Mouse (Mus musculus) left cerebral cortex, adult 8-10 months (tissue): Measurements from ENCODE around the gene 5830473C10Rik. TPM values are rescaled to one million over a fixed set of nuclear protein-coding genes. Genes with fewer than 3 reads are reported as not detected.

Experiments
- DNase-seq, 2 experiments: peaks; one replicate each; pipeline ENCODE4 v3.0.0; 2022; ENCODE audit warnings: low spot score in 2 of 2
- total RNA-seq, 4 experiments: library from RNA; stranded (reverse); gene quantifications; 2 replicates each; pipeline ENCODE4 v1.2.4; 2022

Gene 5830473C10Rik
- total RNA-seq, 4 experiments from 2014 or later, result 0.14 to 0.49 (median 0.26) TPM

DNA sequence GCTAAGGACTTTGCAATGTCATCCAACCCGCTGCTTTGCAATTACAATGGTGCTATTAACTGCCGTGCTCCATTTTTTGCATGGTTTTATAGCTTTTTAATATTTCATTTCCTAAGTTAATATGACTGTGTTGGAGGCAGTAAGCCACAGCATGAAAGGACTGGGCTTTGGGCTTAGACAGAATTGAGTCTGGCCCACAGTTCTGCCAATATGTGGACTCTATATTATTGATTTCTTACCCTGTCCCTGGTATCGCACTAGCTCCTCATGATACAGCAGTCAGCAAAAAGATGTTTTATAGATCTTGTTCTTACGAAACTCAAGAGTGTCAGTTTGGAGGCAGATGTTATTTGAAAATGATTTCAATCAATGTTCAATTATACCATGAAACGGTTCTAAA lies 85.5 kb downstream of the 5830473C10Rik start:
- no peak for DNase-seq

Other genes starting within 250 kb of the 5830473C10Rik start
- 100 to 1,000 TPM; 106 to 116 (median 113) TPM for gene Ankrd17, start 194.5 kb upstream of the 5830473C10Rik start, total RNA-seq
- 1 to 10 TPM; 1.5 to 3.1 (median 2.2) TPM for gene Gm9958, start 193.9 kb upstream of the 5830473C10Rik start, total RNA-seq
- gene Alb, start 100.2 kb upstream of the 5830473C10Rik start, total RNA-seq, result under 1 TPM in 1 of 4 experiments, not detected in 3; 0.51 TPM
- gene Afp, start 70.4 kb upstream of the 5830473C10Rik start, total RNA-seq, result under 1 TPM in 3 of 4 experiments, not detected in 1; 0.57 to 0.93 (median 0.60) TPM
- gene Afm, start 42.2 kb upstream of the 5830473C10Rik start, total RNA-seq, result not detected
- gene Rassf6, start 79.5 kb downstream of the 5830473C10Rik start, total RNA-seq, result 1 to 10 TPM in 3 of 4 experiments, under 1 TPM in 1; 0.93 to 3.0 (median 1.7) TPM
- gene Cxcl5, start 198.3 kb downstream of the 5830473C10Rik start, total RNA-seq, result 1 to 10 TPM in 1 of 4 experiments, under 1 TPM in 3; 0.30 to 1.9 (median 0.64) TPM
- under 1 TPM in 2 of 4 experiments, not detected in 2; 0.35 to 0.80 TPM for gene Ppbp, start 207.4 kb downstream of the 5830473C10Rik start, total RNA-seq
- 1 to 10 TPM; 2.2 to 3.3 (median 2.8) TPM for gene Pf4, start 211.3 kb downstream of the 5830473C10Rik start, total RNA-seq
- not detected for gene Cxcl3, start 225.0 kb downstream of the 5830473C10Rik start, total RNA-seq
- not detected for gene Cxcl15, start 233.4 kb downstream of the 5830473C10Rik start, total RNA-seq